Mouse (Mus musculus): ENCODE results near the gene Smim5.

GRCm38 (mm10) chr11:115955195-115955858 is 55.6 kb downstream of the Smim5 start:
- TF ChIP-seq CTCF (IDR thresholded peaks at IDR 0.05; ENCODE audit: insufficient read depth, low read depth, low read length) (no peak), POLR2A (IDR thresholded peaks at IDR 0.05; ENCODE audit: insufficient read depth, low read depth, low read length) (no peak)

All from olfactory bulb, adult 2 months (tissue).